Mouse (Mus musculus) hindbrain, embryonic 12.5 days (tissue): ENCODE data around the gene Cep152. TPM values are rescaled to one million over a fixed set of nuclear protein-coding genes. Genes with fewer than 3 reads are reported as not detected.

Source experiments
- ATAC-seq: fragments of 200-750 bp; cut with Nextera tagmentation; 2 replicates; pipeline ENCODE4 v1.8.0; 2017; ENCODE audit warnings: moderate TSS enrichment; ENCODE audit not compliant: low FRiP score
- H3K27ac ChIP-seq: fragments of 300-500 bp; sonication (generic); 2 replicates; pipeline ENCODE4 v1.5.1; 2016; ENCODE audit warnings: mild to moderate bottlenecking
- H3K27me3 ChIP-seq: fragments of 300-500 bp; sonication (generic); 2 replicates; pipeline ENCODE4 v1.6.1; 2016; ENCODE audit warnings: mild to moderate bottlenecking
- H3K36me3 ChIP-seq: fragments of 300-500 bp; sonication (generic); 2 replicates; pipeline ENCODE4 v1.6.1; 2016; ENCODE audit warnings: mild to moderate bottlenecking
- H3K4me1 ChIP-seq: fragments of 300-500 bp; sonication (generic); 2 replicates; pipeline ENCODE4 v1.6.1; 2016
- H3K4me2 ChIP-seq: fragments of 300-500 bp; sonication (generic); replicated peaks from 2 replicates; pipeline ENCODE4 v1.6.1; 2016; ENCODE audit warnings: mild to moderate bottlenecking
- H3K4me3 ChIP-seq: fragments of 300-500 bp; sonication (generic); 2 replicates; pipeline ENCODE4 v1.5.1; 2016; ENCODE audit warnings: mild to moderate bottlenecking
- H3K9ac ChIP-seq: fragments of 300-500 bp; sonication (generic); 2 replicates; pipeline ENCODE4 v1.6.1; 2016; ENCODE audit warnings: mild to moderate bottlenecking, moderate library complexity
- H3K9me3 ChIP-seq: fragments of 300-500 bp; sonication (generic); replicated peaks from 2 replicates; pipeline ENCODE4 v1.6.1; 2016; ENCODE audit warnings: mild to moderate bottlenecking
- WGBS: fragments of 180-500 bp; shearing (Covaris S2); methylation state at CpG from one replicate; pipeline ENCODE4 v1.1.7; 2016; 5-methylcytosine and 5-hydroxymethylcytosine counted together
- polyA plus RNA-seq: library from polyadenylated mRNA; unstranded; fragments of >200 nt; fragmentation: Nextera tagmentation; extraction: Ambion mirVana; gene quantifications from 2 replicates; pipeline ENCODE4 v1.2.1, GENCODE M21; 2016

Cep152 gene
- polyA plus RNA-seq, 1 experiment from 2014 or later = 7.5 TPM

DNA sequence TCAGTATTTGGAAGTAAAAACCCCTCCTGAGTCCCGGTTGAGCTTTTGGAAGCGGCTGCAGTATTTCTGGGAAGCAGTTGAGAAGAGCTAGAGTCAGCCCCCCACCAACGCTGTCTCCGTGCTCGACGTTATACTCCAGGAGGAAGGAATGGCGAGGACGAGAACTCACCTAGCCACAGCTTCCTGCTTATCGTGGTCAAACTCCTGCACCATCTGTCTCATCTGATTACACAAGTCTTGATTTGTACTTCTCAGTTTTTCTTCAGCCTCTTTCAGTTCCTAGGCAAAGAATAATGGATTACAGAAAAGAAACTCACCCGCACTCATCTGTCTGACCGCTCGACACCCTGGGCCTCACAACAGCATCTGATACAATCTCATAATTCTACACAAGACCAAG is 35.6 kb downstream of the Cep152 start:
- Histone ChIP-seq H3K4me1 (no peaks in the 10 kb centered on the region), H3K9me3 (no peaks in the 10 kb centered on the region), H3K4me2 (no peak overlapping the region), H3K27ac (no peak overlapping the region), H3K4me3 (no peak overlapping the region), H3K27me3 (no peaks in the 10 kb centered on the region), H3K36me3 (peaks cover 42% of the 10 kb centered on the region), H3K9ac (no peak overlapping the region)
- ATAC-seq = no peak
- 93% methylated on average over 12 of the region's 12 CpGs for WGBS

DNA sequence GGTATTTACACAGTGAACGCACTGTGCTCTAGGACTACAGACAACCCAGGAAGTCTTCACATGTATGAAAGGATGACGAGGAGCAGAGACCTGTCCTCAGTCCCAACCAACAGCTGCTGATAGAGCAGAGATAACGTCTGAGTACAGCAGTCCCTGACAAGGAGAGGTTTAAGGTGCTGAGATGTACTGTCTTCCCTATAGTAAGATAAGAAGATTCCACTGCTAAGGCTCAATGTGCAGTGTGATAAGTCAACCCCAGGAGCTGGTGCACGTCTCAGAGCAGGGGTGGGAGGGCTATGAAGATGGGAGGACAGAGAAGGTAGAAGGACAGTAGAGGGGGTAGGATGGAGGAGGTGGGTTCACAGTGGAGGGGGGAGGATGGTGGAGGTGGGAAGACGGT is 43.8 kb downstream of the Cep152 start:
- Histone ChIP-seq H3K27me3 (no peaks in the 10 kb centered on the region), H3K4me2 (no peak overlapping the region), H3K9ac (no peak overlapping the region), H3K4me3 (no peak overlapping the region), H3K36me3 (peaks cover 55% of the 10 kb centered on the region), H3K9me3 (no peaks in the 10 kb centered on the region), H3K27ac (no peak overlapping the region), H3K4me1 (no peaks in the 10 kb centered on the region)
- WGBS = 89% methylated on average over 5 of the region's 5 CpGs
- no peak for ATAC-seq

- no peaks in the 10 kb centered on the region for H3K27me3 ChIP-seq
- no peak overlapping the region for H3K9ac ChIP-seq
- no peaks in the 10 kb centered on the region for H3K4me1 ChIP-seq
- ATAC-seq = no peak
- WGBS = 81% methylated on average over 4 of the region's 4 CpGs
- no peak overlapping the region for H3K27ac ChIP-seq
- H3K9me3 ChIP-seq = no peaks in the 10 kb centered on the region
- H3K4me2 ChIP-seq = no peak overlapping the region
- peaks cover 60% of the 10 kb centered on the region for H3K36me3 ChIP-seq
- H3K4me3 ChIP-seq = no peak overlapping the region
These were observed 47.2 kb downstream of the Cep152 start for GRCm38 (mm10) chr2:125577670-125578069.

- H3K27me3 ChIP-seq = no peaks in the 10 kb centered on the region
- no peaks in the 10 kb centered on the region for H3K9me3 ChIP-seq
- H3K4me3 ChIP-seq = no peak overlapping the region
- H3K4me2 ChIP-seq = no peak overlapping the region
- no peak for ATAC-seq
- WGBS = 96% methylated on average over 8 of the region's 8 CpGs
- H3K36me3 ChIP-seq = peaks cover 57% of the 10 kb centered on the region
- no peak overlapping the region for H3K9ac ChIP-seq
- no peaks in the 10 kb centered on the region for H3K4me1 ChIP-seq
- no peak overlapping the region for H3K27ac ChIP-seq
These were observed 48.4 kb downstream of the Cep152 start for GRCm38 (mm10) chr2:125576498-125576897.

DNA sequence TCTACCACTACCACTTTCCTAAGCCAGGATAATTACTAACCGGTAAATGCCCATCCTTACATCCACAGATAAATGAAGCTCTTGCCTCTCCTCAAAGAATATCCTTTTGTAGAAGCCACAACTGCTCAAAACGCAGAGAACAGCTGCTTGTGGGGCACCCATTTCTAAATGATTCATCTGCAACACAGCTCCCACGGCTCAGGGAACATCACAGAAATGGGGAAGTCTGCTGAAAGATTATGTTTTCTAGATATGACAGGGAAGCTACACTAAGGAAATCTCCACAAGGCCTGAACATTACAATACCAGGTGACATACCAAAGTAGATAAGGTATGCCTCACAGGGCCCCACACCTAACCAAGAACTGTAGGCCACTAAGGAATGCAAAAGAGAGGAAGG is 49.1 kb downstream of the Cep152 start:
- WGBS = 95% methylated on average over 3 of the region's 3 CpGs
- Histone ChIP-seq H3K4me1 (no peaks in the 10 kb centered on the region), H3K9ac (no peak overlapping the region), H3K9me3 (no peaks in the 10 kb centered on the region), H3K27me3 (no peaks in the 10 kb centered on the region), H3K36me3 (peaks cover 56% of the 10 kb centered on the region), H3K4me3 (no peak overlapping the region), H3K4me2 (no peak overlapping the region), H3K27ac (no peak overlapping the region)
- no peak for ATAC-seq

GRCm38 (mm10) chr2:125563884-125564283 is 61.0 kb downstream of the Cep152 start:
- no peak overlapping the region for H3K27ac ChIP-seq
- ATAC-seq = no peak
- H3K4me3 ChIP-seq = no peak overlapping the region
- no peak overlapping the region for H3K4me2 ChIP-seq
- H3K27me3 ChIP-seq = no peaks in the 10 kb centered on the region
- no peaks in the 10 kb centered on the region for H3K9me3 ChIP-seq
- WGBS = 92% methylated on average over 11 of the region's 11 CpGs
- H3K36me3 ChIP-seq = peaks cover 41% of the 10 kb centered on the region
- H3K4me1 ChIP-seq = peaks cover 7% of the 10 kb centered on the region
- no peak overlapping the region for H3K9ac ChIP-seq

DNA sequence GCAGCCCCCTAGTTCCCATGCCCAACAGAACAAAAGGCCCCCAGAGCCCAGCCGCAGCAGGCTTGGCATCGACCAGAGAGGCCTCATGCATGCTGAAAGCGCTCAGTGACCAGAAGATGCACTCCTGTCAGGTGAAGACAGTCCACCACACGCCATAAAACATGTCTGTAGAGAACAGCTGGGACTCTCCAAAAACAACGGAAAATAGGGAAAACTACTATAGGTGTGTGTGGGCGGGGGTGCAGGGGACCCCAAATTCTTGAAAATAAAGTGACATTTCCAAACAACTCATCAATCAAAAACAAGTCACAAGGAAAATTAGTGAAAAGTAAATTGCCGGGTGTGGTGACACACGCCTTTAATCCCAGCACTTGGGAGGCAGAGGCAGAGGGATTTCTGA is 62.5 kb downstream of the Cep152 start:
- WGBS = 85% methylated on average over 8 of the region's 8 CpGs
- H3K9ac ChIP-seq = no peak overlapping the region
- H3K9me3 ChIP-seq = no peaks in the 10 kb centered on the region
- no peak overlapping the region for H3K4me2 ChIP-seq
- H3K36me3 ChIP-seq = peaks cover 34% of the 10 kb centered on the region
- ATAC-seq = no peak
- peaks cover 14% of the 10 kb centered on the region for H3K4me1 ChIP-seq
- no peak overlapping the region for H3K4me3 ChIP-seq
- H3K27me3 ChIP-seq = no peaks in the 10 kb centered on the region
- no peak overlapping the region for H3K27ac ChIP-seq

DNA sequence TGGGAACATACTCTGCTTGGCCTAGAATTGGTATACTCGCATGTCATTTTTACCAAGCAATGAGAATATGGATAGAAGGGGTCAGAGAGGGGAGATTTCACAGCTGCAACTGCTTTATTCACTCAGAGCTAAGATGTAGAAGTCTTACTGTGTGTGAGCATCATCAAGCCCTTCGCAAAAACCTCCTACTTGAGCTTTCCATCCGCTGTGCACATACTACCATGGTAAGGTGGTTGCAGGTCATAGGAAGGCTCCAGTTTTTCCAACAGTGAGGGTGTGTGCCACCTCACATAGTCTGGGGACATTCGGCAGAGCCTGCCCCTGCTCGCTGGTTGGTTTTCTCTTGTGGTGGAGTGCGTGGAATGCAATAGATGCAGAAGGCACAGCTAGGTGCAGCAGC is 64.9 kb downstream of the Cep152 start:
- WGBS = 82% methylated on average over 6 of the region's 6 CpGs
- no peaks in the 10 kb centered on the region for H3K27me3 ChIP-seq
- H3K4me3 ChIP-seq = no peak overlapping the region
- no peaks in the 10 kb centered on the region for H3K9me3 ChIP-seq
- peaks cover 19% of the 10 kb centered on the region for H3K36me3 ChIP-seq
- ATAC-seq = no peak
- no peak overlapping the region for H3K9ac ChIP-seq
- H3K4me2 ChIP-seq = no peak overlapping the region
- H3K27ac ChIP-seq = no peak overlapping the region
- H3K4me1 ChIP-seq = peaks cover 14% of the 10 kb centered on the region

- no peak overlapping the region for H3K9ac ChIP-seq
- 0 out of 2 replicates have a peak overlapping the region, but pooled peaks have one; percentile 12 for H3K27ac ChIP-seq
- WGBS = 41% methylated on average over 19 of the region's 19 CpGs
- H3K9me3 ChIP-seq = no peaks in the 10 kb centered on the region
- H3K4me3 ChIP-seq = no peak overlapping the region
- H3K4me1 ChIP-seq = peaks cover 14% of the 10 kb centered on the region
- ATAC-seq = peak; percentile 72
- H3K27me3 ChIP-seq = no peaks in the 10 kb centered on the region
- H3K4me2 ChIP-seq = peak overlapping the region; percentile 30
- peaks cover 9% of the 10 kb centered on the region for H3K36me3 ChIP-seq
These were observed 66.0 kb downstream of the Cep152 start for GRCm38 (mm10) chr2:125558634-125559589.

GRCm38 (mm10) chr2:125555830-125556229 is 69.1 kb downstream of the Cep152 start:
- no peaks in the 10 kb centered on the region for H3K36me3 ChIP-seq
- no peaks in the 10 kb centered on the region for H3K9me3 ChIP-seq
- H3K4me2 ChIP-seq = no peak overlapping the region
- ATAC-seq = no peak
- 72% methylated on average over 6 of the region's 6 CpGs for WGBS
- H3K4me1 ChIP-seq = peaks cover 14% of the 10 kb centered on the region
- H3K27me3 ChIP-seq = no peaks in the 10 kb centered on the region
- H3K27ac ChIP-seq = no peak overlapping the region
- no peak overlapping the region for H3K9ac ChIP-seq
- no peak overlapping the region for H3K4me3 ChIP-seq

- no peak for ATAC-seq
- Histone ChIP-seq H3K9me3 (no peaks in the 10 kb centered on the region), H3K36me3 (no peaks in the 10 kb centered on the region), H3K9ac (no peak overlapping the region), H3K27ac (no peak overlapping the region), H3K27me3 (no peaks in the 10 kb centered on the region), H3K4me3 (no peak overlapping the region), H3K4me1 (no peaks in the 10 kb centered on the region), H3K4me2 (no peak overlapping the region)
- 67% methylated on average over 1 of the region's 1 CpGs for WGBS
These were observed 75.9 kb downstream of the Cep152 start for GRCm38 (mm10) chr2:125548806-125549578.

DNA sequence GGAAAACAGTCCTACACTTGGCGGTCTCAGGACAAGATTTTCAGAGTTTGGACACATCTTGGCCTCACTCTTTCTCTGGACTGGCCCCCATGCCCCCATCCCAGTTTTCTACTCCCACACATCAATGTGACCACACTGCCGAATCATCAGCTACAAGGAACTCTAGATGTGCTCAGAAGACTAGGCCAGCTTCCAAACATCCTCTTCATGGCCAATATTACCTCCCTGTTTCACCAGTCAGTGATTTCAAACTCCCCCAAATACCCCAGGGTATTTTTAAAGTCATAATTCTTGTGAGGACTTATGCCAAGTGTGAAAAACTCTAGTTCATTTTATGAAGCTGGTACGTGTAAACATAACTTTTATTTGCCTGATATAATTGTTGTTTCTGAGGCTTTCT is 79.9 kb downstream of the Cep152 start:
- no peak overlapping the region for H3K4me2 ChIP-seq
- WGBS = 78% methylated on average over 3 of the region's 3 CpGs
- H3K36me3 ChIP-seq = no peaks in the 10 kb centered on the region
- no peak overlapping the region for H3K27ac ChIP-seq
- H3K9me3 ChIP-seq = no peaks in the 10 kb centered on the region
- H3K4me1 ChIP-seq = no peaks in the 10 kb centered on the region
- no peak overlapping the region for H3K9ac ChIP-seq
- no peak for ATAC-seq
- no peak overlapping the region for H3K4me3 ChIP-seq
- no peaks in the 10 kb centered on the region for H3K27me3 ChIP-seq
